Mouse (Mus musculus) liver, embryonic 11.5 days (tissue): ENCODE results near the gene Plekha6. TPM values are rescaled to one million over a fixed set of nuclear protein-coding genes. Genes with fewer than 3 reads are reported as not detected.

Source experiments
- ATAC-seq: fragments of 200-750 bp; cut with Nextera tagmentation; replicated peaks from 2 replicates; pipeline ENCODE4 v1.8.0; 2017; ENCODE audit warnings: moderate number of reproducible peaks, mild to moderate bottlenecking, moderate TSS enrichment, moderate library complexity; ENCODE audit not compliant: low FRiP score
- DNase-seq: peaks from one replicate; pipeline ENCODE4 v3.0.0-alpha.2; 2017; ENCODE audit warnings: low spot score
- H3K27ac ChIP-seq: fragments of 300-500 bp; sonication (generic); 2 replicates; pipeline ENCODE4 v1.5.1; 2014; ENCODE audit warnings: mild to moderate bottlenecking, low read depth, low read length, control low read depth
- H3K27me3 ChIP-seq: fragments of 300-500 bp; sonication (generic); replicated peaks from 2 replicates; pipeline ENCODE4 v1.6.1; 2014; ENCODE audit warnings: low read length, mixed read lengths; ENCODE audit not compliant: control insufficient read depth, insufficient read depth
- H3K36me3 ChIP-seq: fragments of 300-500 bp; sonication (generic); 2 replicates; pipeline ENCODE4 v1.6.1; 2014; ENCODE audit warnings: mild to moderate bottlenecking, low read length, moderate library complexity, mixed read lengths; ENCODE audit not compliant: control insufficient read depth, insufficient read depth
- H3K4me1 ChIP-seq: fragments of 300-500 bp; sonication (generic); replicated peaks from 2 replicates; pipeline ENCODE4 v1.6.1; 2014; ENCODE audit warnings: low read length, mixed read lengths; ENCODE audit not compliant: control insufficient read depth, insufficient read depth
- H3K4me2 ChIP-seq: fragments of 300-500 bp; sonication (generic); 2 replicates; pipeline ENCODE4 v1.6.1; 2014; ENCODE audit warnings: mild to moderate bottlenecking, control low read depth, moderate library complexity
- H3K4me3 ChIP-seq: fragments of 300-500 bp; sonication (generic); 2 replicates; pipeline ENCODE4 v1.5.1; 2014; ENCODE audit warnings: low read depth, low read length, control low read depth
- H3K9ac ChIP-seq: fragments of 300-500 bp; sonication (generic); 2 replicates; pipeline ENCODE4 v1.6.1; 2014; ENCODE audit warnings: low read depth, low read length, control low read depth
- H3K9me3 ChIP-seq: fragments of 300-500 bp; sonication (generic); 2 replicates; pipeline ENCODE4 v1.6.1; 2016; ENCODE audit warnings: low read length, inconsistent platforms, mixed read lengths; ENCODE audit not compliant: control insufficient read depth
- WGBS: fragments of 180-500 bp; shearing (Covaris S2); extraction: QIAGEN DNeasy Blood & Tissue Kit; methylation state at CpG from one replicate; pipeline ENCODE4 v1.1.7; 2014; 5-methylcytosine and 5-hydroxymethylcytosine counted together
- polyA plus RNA-seq: library from polyadenylated mRNA; unstranded; fragments of >200 nt; fragmentation: Nextera tagmentation; extraction: Ambion mirVana; gene quantifications from 2 replicates; pipeline ENCODE4 v1.2.1, GENCODE M21; 2014

The Plekha6 gene
- polyA plus RNA-seq, 1 experiment from 2014 or later = 4.3 TPM

DNA sequence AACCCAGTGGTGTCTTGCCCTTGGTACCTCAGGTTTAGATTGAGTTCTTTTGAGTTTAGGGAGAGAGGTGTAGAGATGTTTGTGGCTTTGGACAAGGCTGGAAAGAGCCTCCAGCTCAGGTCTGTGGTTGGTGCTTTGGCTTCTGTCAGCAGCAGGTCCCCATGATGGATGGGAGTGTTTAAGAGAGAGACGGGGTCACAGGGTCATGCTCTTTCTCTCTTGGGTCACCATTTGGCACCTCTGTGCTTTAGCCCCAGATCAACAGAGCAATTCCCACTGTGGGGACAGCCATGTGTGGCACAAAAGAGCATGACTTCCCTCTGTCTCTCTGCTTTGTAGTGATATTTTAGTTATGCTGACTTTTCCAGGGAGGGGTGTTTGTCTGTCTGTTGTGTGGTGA is 55.1 kb downstream of the Plekha6 start:
- H3K9me3 ChIP-seq = no peaks in the 10 kb centered on the region
- H3K4me1 ChIP-seq = 0 out of 2 replicates have a peak, but pooled peaks cover 2% of the 10 kb centered on the region
- H3K27me3 ChIP-seq = peaks cover 18% of the 10 kb centered on the region
- H3K36me3 ChIP-seq = no peaks in the 10 kb centered on the region
- no peak for ATAC-seq
- H3K4me2 ChIP-seq = no peak overlapping the region
- no peak overlapping the region for H3K27ac ChIP-seq
- 63% methylated on average over 1 of the region's 1 CpGs for WGBS
- no peak for DNase-seq
- no peak overlapping the region for H3K4me3 ChIP-seq
- no peak overlapping the region for H3K9ac ChIP-seq

DNA sequence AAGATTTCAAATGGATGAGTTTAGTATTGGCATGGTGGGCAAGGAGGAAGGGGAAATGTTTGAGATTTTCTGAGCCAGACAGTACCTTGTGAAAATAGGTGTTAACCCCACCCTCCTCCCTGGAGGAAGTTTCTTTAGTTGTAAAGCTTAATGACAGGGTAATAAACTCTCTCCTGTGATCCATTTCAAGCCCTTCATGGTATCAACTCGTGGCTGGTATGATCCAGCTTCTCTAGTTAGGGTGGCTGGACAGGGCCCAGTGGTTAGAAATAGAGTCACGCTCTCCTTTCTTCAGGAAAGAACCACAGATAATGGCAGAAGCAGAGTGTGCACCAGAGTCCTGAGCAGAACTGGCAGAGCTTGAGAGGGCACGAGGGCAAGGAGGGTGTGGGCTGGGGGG is 57.4 kb downstream of the Plekha6 start:
- DNase-seq (no peak), ATAC-seq (no peak)
- no peaks in the 10 kb centered on the region for H3K9me3 ChIP-seq
- H3K27ac ChIP-seq = no peak overlapping the region
- 62% methylated on average over 3 of the region's 3 CpGs for WGBS
- 0 out of 2 replicates have a peak, but pooled peaks cover 2% of the 10 kb centered on the region for H3K4me1 ChIP-seq
- H3K4me2 ChIP-seq = no peak overlapping the region
- no peaks in the 10 kb centered on the region for H3K36me3 ChIP-seq
- no peak overlapping the region for H3K4me3 ChIP-seq
- no peak overlapping the region for H3K9ac ChIP-seq
- H3K27me3 ChIP-seq = peaks cover 23% of the 10 kb centered on the region

DNA sequence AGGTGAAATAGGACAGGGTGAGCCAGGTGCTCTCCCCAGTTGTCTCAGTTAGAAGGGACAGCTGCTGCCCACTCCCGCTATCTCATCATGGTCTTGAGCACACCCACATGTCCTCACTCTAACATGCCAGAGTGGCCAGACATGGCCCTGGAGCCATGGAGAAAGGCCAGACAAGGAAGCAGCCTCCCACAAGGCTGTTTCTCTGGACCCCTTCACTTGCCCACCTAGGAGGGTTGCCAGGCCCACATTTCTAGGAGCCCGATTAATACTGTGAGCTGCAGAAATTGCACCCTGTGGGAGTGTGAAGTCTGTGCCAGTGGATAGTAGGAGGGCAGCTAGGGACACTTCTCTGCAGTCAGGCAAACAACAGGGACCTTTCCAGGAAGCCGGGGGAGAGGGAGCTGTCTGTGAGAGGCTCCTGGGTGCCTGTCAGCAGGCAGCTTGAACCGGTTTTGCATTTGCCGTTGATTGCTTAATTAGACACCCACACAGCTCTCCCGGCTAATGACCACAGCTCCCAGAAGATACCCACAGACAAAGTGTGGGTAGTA is 58.5 kb downstream of the Plekha6 start:
- peaks cover 25% of the 10 kb centered on the region for H3K27me3 ChIP-seq
- no peak overlapping the region for H3K27ac ChIP-seq
- 42% methylated on average over 6 of the region's 6 CpGs for WGBS
- no peak overlapping the region for H3K4me3 ChIP-seq
- H3K36me3 ChIP-seq = no peaks in the 10 kb centered on the region
- DNase-seq (no peak), ATAC-seq (no peak)
- no peak overlapping the region for H3K9ac ChIP-seq
- peaks cover 6% of the 10 kb centered on the region for H3K4me1 ChIP-seq
- H3K9me3 ChIP-seq = no peaks in the 10 kb centered on the region
- H3K4me2 ChIP-seq = no peak overlapping the region

DNA sequence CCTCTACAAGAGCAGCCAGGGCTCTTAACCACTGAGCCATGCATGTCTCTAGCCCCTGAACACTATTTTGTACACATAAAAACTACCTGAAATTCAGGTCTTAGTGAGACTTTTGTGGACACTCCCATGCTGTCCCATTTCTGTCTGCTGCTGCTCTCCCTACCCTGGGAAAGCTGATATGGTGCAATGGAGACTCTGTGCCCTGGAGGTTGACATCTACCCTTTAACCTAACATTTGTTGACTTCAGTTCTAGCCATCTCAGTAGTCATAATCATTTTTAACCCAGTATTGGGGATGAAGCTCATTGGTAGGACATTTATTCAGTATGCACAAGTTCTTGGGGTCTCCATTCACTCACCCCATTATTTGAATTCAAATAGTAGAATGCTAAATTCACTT is 60.7 kb downstream of the Plekha6 start:
- Histone ChIP-seq H3K27me3 (peaks cover 28% of the 10 kb centered on the region), H3K27ac (no peak overlapping the region), H3K4me2 (no peak overlapping the region), H3K9ac (no peak overlapping the region), H3K9me3 (no peaks in the 10 kb centered on the region), H3K4me1 (peaks cover 16% of the 10 kb centered on the region), H3K4me3 (no peak overlapping the region), H3K36me3 (no peaks in the 10 kb centered on the region)
- no peak for ATAC-seq
- DNase-seq = no peak

DNA sequence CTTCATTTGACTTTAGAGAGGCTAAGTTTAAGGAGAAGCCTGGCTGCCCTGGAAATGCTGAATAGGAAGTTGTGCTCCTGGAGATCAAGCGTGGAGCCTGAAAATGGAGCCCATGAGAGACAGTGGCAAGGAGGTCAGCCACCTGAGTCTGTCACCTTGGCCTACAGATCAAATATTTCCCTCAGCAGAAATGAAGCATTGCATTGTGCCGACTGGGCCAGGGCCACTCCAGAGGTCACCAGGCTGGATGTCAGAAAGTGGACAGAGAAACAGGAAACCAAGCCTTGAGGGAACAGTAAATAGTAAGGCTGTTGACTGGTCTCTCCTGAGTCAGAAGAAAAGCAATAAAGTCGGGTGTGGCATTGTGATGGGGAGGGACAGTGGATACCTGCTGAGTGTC is 61.1 kb downstream of the Plekha6 start:
- Histone ChIP-seq H3K36me3 (no peaks in the 10 kb centered on the region), H3K4me3 (no peak overlapping the region), H3K9me3 (no peaks in the 10 kb centered on the region), H3K4me2 (no peak overlapping the region), H3K4me1 (peaks cover 16% of the 10 kb centered on the region), H3K27me3 (peaks cover 28% of the 10 kb centered on the region), H3K27ac (no peak overlapping the region), H3K9ac (no peak overlapping the region)
- ATAC-seq (no peak), DNase-seq (no peak)
- WGBS = 45% methylated on average over 3 of the region's 3 CpGs

DNA sequence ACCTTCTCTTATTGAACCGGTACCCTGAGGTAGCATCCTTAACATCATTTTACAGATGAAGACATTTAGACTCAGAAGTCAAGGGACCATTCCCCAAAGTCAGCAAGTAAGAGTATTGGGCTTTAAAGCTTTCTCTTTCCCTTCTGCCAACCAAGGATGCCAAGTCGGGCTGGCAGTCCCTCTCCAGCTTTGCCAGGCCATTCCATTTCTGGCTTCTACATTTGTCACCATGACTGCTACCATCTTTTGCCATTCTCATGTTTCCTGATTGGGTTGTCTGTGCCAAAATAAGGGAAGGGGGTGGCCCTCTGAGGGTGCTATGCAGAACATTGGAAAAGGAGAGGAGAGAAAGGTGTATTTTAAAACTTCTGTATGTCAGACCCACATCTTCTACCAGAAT is 61.6 kb downstream of the Plekha6 start:
- Histone ChIP-seq H3K27ac (no peak overlapping the region), H3K9me3 (no peaks in the 10 kb centered on the region), H3K36me3 (no peaks in the 10 kb centered on the region), H3K9ac (no peak overlapping the region), H3K4me1 (peaks cover 16% of the 10 kb centered on the region), H3K4me2 (no peak overlapping the region), H3K27me3 (peaks cover 28% of the 10 kb centered on the region), H3K4me3 (no peak overlapping the region)
- ATAC-seq = no peak
- WGBS = 86% methylated on average over 2 of the region's 2 CpGs
- no peak for DNase-seq

DNA sequence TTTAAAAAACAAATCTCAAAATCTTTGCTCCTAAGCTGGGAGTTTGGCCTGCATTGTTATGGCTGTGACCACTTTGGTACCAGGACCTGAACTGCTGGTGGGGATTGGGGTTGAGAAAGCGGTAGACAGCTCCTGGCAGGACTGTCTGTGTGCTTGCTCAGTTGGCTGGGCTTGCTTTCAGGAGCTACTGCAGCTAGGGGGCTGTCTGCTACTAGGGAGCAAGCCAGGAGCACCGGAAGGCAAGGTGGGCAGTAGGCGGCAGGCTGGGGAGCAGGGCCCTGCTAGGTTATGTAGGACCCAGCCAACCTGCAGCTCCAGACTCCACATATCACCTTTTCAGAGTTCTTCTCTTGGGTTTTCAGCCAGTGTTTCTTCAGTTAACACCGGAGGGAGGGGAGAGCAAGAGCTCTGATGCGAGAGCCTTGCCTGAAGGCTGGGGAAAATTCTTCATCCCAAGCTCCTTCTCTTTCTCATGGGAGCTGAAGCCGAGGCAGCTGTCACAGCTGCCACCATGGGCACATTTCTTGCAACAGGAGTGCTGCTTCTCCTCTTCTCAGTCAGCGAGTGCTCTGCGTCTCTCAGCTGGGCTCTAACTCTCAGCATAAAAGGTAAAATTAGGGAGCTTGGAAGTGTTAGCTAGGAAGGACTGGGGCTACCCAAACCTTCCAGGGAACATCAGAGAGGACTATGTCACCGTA is 62.1 kb downstream of the Plekha6 start:
- Histone ChIP-seq H3K4me3 (no peak overlapping the region), H3K4me2 (no peak overlapping the region), H3K27ac (no peak overlapping the region), H3K9ac (no peak overlapping the region), H3K27me3 (peaks cover 28% of the 10 kb centered on the region), H3K9me3 (no peaks in the 10 kb centered on the region), H3K4me1 (peaks cover 16% of the 10 kb centered on the region), H3K36me3 (no peaks in the 10 kb centered on the region)
- 39% methylated on average over 9 of the region's 9 CpGs for WGBS
- ATAC-seq = no peak
- DNase-seq = no peak

DNA sequence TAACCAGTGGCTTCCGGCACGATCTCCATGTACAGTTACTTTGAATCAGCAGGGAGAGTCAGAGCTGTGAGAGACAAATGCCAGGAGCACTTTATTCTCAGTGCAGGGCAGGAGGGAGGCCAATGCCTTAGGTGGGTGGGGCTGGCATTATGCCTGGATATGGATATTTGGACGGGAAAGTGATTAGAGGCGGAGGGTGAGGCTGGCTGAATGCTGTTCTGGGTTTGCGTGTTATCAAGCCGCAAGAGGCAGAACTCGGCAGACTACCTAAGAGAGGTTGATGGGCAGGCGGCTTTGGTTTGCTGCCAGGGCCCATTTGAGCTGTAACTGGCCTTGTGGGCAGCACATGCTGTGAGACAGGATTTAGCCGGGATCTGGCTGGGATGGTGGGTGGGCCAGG is 62.9 kb downstream of the Plekha6 start:
- ATAC-seq (no peak), DNase-seq (no peak)
- 30% methylated on average over 9 of the region's 9 CpGs for WGBS
- Histone ChIP-seq H3K9ac (no peak overlapping the region), H3K27me3 (peaks cover 30% of the 10 kb centered on the region), H3K36me3 (no peaks in the 10 kb centered on the region), H3K4me1 (peaks cover 16% of the 10 kb centered on the region), H3K27ac (no peak overlapping the region), H3K9me3 (no peaks in the 10 kb centered on the region), H3K4me3 (no peak overlapping the region), H3K4me2 (no peak overlapping the region)

DNA sequence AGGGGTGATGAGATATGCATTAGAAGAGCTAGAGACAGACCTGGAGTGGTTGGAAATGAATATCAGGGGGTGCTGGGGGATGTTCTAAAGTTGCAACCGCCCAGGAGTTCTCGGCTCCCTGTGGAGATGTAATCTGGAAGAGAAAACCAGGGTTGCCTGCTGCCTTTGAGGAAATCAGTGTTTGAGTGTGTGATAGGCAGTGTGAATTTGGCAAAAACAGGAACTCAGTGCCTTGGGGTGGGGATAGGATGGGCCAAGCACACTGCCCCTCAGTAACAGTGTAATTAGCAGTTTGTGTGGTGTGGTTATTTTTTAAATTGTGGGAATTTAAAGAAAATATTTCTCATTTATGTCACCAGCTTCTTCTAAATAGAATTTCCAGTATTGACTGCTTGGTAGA is 63.4 kb downstream of the Plekha6 start:
- Histone ChIP-seq H3K27me3 (peaks cover 31% of the 10 kb centered on the region), H3K9ac (no peak overlapping the region), H3K27ac (no peak overlapping the region), H3K4me3 (no peak overlapping the region), H3K9me3 (no peaks in the 10 kb centered on the region), H3K4me2 (no peak overlapping the region), H3K36me3 (no peaks in the 10 kb centered on the region), H3K4me1 (peaks cover 16% of the 10 kb centered on the region)
- WGBS = 27% methylated on average over 2 of the region's 2 CpGs
- ATAC-seq (no peak), DNase-seq (no peak)
